Mouse (Mus musculus) embryonic facial prominence, embryonic 11.5 days (tissue): ENCODE results near the gene Cul4a. TPM values are rescaled to one million over a fixed set of nuclear protein-coding genes. Genes with fewer than 3 reads are reported as not detected.
A peak's percentile ranks its signal among the peaks of the same experiment; 100 is the strongest.

Source experiments
- ATAC-seq: fragments of 200-750 bp; cut with Nextera tagmentation; replicated peaks from 2 replicates; pipeline ENCODE4 v1.8.0; 2017; ENCODE audit warnings: low read depth; ENCODE audit not compliant: insufficient number of reproducible peaks, low FRiP score, low TSS enrichment
- DNase-seq: peaks from one replicate; pipeline ENCODE4 v3.0.0-alpha.2; 2015; ENCODE audit warnings: low spot score
- H3K27ac ChIP-seq: fragments of 300-500 bp; sonication (generic); replicated peaks from 2 replicates; pipeline ENCODE4 v1.5.1; 2014; ENCODE audit warnings: mild to moderate bottlenecking, low read depth, low read length, control low read depth
- H3K27me3 ChIP-seq: fragments of 300-500 bp; sonication (generic); 2 replicates; pipeline ENCODE4 v1.6.1; 2014; ENCODE audit warnings: mild to moderate bottlenecking, low read length, moderate library complexity, mixed read lengths; ENCODE audit not compliant: control insufficient read depth, insufficient read depth
- H3K36me3 ChIP-seq: fragments of 300-500 bp; sonication (generic); replicated peaks from 2 replicates; pipeline ENCODE4 v1.6.1; 2014; ENCODE audit warnings: low read depth, mild to moderate bottlenecking, low read length, moderate library complexity, mixed read lengths; ENCODE audit not compliant: control insufficient read depth, insufficient read depth
- H3K4me1 ChIP-seq: fragments of 300-500 bp; sonication (generic); 2 replicates; pipeline ENCODE4 v1.6.1; 2014; ENCODE audit warnings: low read length, mixed read lengths; ENCODE audit not compliant: control insufficient read depth, insufficient read depth
- H3K4me2 ChIP-seq: fragments of 300-500 bp; sonication (generic); 2 replicates; pipeline ENCODE4 v1.6.1; 2014; ENCODE audit warnings: low read depth, mild to moderate bottlenecking, control low read depth, low read length, moderate library complexity
- H3K4me3 ChIP-seq: fragments of 300-500 bp; sonication (generic); 2 replicates; pipeline ENCODE4 v1.5.1; 2014; ENCODE audit warnings: low read depth, low read length, control low read depth
- H3K9ac ChIP-seq: fragments of 300-500 bp; sonication (generic); replicated peaks from 2 replicates; pipeline ENCODE4 v1.6.1; 2014; ENCODE audit warnings: mild to moderate bottlenecking, control low read depth, low read length
- H3K9me3 ChIP-seq: fragments of 300-500 bp; sonication (generic); replicated peaks from 2 replicates; pipeline ENCODE4 v1.6.1; 2016; ENCODE audit warnings: mild to moderate bottlenecking, low read length, inconsistent platforms, mixed read lengths; ENCODE audit not compliant: control insufficient read depth
- WGBS: fragments of 180-500 bp; shearing (Covaris S2); extraction: QIAGEN DNeasy Blood & Tissue Kit; methylation state at CpG from one replicate; pipeline ENCODE4 v1.1.7; 2014; 5-methylcytosine and 5-hydroxymethylcytosine counted together
- polyA plus RNA-seq: library from polyadenylated mRNA; unstranded; fragments of >200 nt; fragmentation: Nextera tagmentation; extraction: Ambion mirVana; gene quantifications from 2 replicates; pipeline ENCODE4 v1.2.1, GENCODE M21; 2014

Cul4a gene
- polyA plus RNA-seq, 1 experiment from 2014 or later: 114 TPM

DNA sequence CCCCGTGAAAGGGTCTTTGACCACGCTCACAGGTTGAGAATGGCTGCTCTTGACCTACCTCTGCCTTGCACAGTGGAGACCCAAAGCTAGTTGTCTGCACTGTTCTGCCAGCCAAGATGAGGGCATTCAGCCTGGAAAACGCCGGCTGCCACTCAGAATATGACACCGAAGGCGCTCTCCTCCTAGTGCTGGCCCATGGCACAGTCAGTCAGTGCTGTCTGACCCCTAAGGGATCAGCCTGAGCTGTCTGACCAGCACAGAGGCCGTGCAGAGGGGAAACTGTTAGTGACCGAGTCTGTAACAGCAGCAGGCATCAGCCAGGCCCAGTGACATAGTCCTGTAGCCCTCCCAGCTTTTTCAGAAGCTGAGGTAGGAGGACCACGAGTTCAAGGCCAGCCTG is 81.8 kb downstream of the Cul4a start:
- DNase-seq (no peak), ATAC-seq (no peak)
- H3K4me1 ChIP-seq: no peaks in the 10 kb centered on the region
- no peak overlapping the region for H3K4me2 ChIP-seq
- no peaks in the 10 kb centered on the region for H3K9me3 ChIP-seq
- no peak overlapping the region for H3K4me3 ChIP-seq
- H3K27ac ChIP-seq: no peak overlapping the region
- 78% methylated on average over 9 of the region's 9 CpGs for WGBS
- H3K27me3 ChIP-seq: no peaks in the 10 kb centered on the region
- H3K36me3 ChIP-seq: no peaks in the 10 kb centered on the region; the same call in 1 of the 2 replicates
- no peak overlapping the region for H3K9ac ChIP-seq

DNA sequence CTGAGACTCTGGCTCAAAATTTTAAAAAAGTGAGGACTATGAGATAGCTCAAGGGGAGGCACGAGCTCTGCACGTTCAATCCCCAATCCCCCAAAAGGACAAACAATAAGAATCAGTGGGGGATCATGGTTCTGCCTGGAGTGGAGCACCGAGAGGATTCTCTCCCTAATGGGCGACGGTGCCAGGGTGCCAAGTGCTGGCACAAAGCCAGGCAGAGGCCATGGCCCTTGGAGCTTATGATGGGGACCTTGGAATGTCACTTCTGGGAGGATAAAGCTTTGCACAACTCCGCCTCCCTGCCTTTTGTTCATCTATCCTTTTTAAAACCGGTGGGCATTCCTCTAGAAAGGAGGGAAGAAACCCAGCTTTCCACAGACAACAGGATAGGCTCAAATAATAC is 82.2 kb downstream of the Cul4a start:
- Histone ChIP-seq H3K4me1 (no peaks in the 10 kb centered on the region), H3K27me3 (no peaks in the 10 kb centered on the region), H3K36me3 (no peaks in the 10 kb centered on the region; the same call in 1 of the 2 replicates), H3K27ac (no peak overlapping the region), H3K9ac (no peak overlapping the region), H3K4me2 (no peak overlapping the region), H3K4me3 (no peak overlapping the region), H3K9me3 (no peaks in the 10 kb centered on the region)
- no peak for DNase-seq
- WGBS: 70% methylated on average over 7 of the region's 7 CpGs
- ATAC-seq: no peak

DNA sequence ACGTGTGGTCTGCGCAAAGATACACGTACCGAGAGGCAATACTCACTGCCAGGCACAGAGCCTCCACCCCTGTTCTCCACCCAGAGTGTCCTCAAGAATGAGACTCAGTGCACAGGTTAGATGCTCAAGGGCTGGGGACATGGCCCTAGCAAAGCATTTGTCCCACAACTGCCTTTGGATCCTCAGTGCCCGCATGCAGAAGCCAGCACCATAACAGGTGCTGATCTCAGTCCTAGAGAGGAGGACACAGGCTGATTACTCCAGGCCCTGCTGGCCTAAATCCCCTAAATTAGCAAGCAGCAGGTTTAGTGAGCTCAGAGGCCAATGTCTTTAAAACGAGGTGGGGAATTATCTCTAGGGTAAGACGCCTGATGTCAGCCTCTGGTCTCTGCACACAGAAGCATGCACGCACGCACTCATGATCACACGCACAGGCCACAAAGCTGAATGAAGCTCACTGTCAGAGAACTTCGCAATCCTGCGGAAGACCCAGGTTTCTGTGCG is 82.7 kb downstream of the Cul4a start:
- no peak for ATAC-seq
- Histone ChIP-seq H3K27ac (no peak overlapping the region), H3K4me1 (no peaks in the 10 kb centered on the region), H3K27me3 (no peaks in the 10 kb centered on the region), H3K9ac (no peak overlapping the region), H3K9me3 (no peaks in the 10 kb centered on the region), H3K4me3 (no peak overlapping the region), H3K36me3 (no peaks in the 10 kb centered on the region; the same call in 1 of the 2 replicates), H3K4me2 (no peak overlapping the region)
- no peak for DNase-seq
- 89% methylated on average over 13 of the region's 13 CpGs for WGBS

DNA sequence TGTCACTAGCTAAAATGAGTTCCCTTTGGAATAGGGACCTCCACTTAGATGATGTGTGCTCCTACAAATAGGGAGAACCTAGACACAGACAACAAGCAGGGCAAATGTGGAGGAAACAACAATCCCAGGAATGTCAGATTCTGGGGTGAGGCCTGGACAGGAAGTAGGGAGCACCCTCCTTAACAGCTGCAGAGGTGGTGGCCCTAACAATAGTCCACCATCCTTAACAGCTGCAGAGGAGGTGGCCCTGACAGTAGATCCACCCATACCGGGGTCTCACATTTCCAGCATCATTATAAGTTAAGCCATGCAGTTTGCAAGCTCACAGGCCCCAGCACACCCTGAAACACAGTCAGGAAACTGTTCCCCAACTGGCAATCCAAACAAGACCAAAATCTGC is 83.4 kb downstream of the Cul4a start:
- H3K9ac ChIP-seq: no peak overlapping the region
- H3K27me3 ChIP-seq: no peaks in the 10 kb centered on the region
- no peaks in the 10 kb centered on the region for H3K4me1 ChIP-seq
- no peaks in the 10 kb centered on the region for H3K9me3 ChIP-seq
- H3K4me3 ChIP-seq: no peak overlapping the region
- no peaks in the 10 kb centered on the region; the same call in 1 of the 2 replicates for H3K36me3 ChIP-seq
- no peak overlapping the region for H3K4me2 ChIP-seq
- H3K27ac ChIP-seq: no peak overlapping the region
- ATAC-seq (no peak), DNase-seq (no peak)
- WGBS: 94% methylated on average over 1 of the region's 1 CpGs

DNA sequence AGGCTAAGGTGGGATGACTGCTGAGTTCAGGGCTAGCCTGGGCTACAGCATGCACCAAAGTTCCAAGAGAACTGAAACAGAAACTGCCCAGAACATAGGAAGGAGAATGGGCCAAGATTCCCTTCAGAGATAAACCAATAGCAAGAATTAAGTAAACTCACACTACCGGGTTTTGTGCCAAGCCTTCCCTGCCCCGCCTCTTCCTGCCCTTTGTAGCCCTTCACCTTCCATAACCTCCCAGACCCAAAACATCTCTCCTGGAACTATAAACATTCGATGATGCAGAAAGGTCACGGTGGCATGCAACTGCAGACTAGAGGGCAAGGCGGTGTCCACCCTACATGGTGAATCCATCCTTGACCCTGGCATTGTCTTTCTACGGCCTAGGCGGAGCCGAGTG is 84.8 kb downstream of the Cul4a start:
- H3K36me3 ChIP-seq: no peaks in the 10 kb centered on the region; the same call in 1 of the 2 replicates
- no peak for ATAC-seq
- H3K4me1 ChIP-seq: no peaks in the 10 kb centered on the region; the same call in 1 of the 2 replicates

DNA sequence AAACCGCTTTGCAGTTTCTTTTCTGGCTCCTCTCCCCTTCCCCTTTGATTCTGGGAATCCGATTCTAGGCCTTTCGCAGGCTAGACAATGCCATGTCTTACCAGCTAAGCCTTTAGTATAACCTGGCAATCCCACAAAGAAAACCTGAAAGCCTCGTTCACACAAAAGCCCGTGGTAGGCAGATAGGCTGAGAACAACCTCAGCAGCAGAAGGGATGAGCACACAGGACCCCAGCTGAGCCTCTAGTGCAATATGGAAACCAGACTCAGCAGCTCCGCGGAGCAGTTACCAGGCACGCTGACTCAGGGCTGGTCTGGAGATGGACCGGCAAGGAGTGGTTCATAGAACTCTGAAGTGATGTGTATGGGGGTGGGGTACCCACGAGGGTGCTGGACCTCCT is 89.4 kb downstream of the Cul4a start:
- peaks cover 6% of the 10 kb centered on the region for H3K27me3 ChIP-seq
- H3K9ac ChIP-seq: peak overlapping the region; percentile 13; the same call in 1 of the 2 replicates
- no peaks in the 10 kb centered on the region; the same call in 1 of the 2 replicates for H3K4me1 ChIP-seq
- no peaks in the 10 kb centered on the region for H3K9me3 ChIP-seq
- ATAC-seq: no peak
- 40% methylated on average over 10 of the region's 10 CpGs for WGBS
- H3K27ac ChIP-seq: no peak overlapping the region
- DNase-seq: peak; percentile 6
- H3K36me3 ChIP-seq: no peaks in the 10 kb centered on the region
- no peak overlapping the region for H3K4me2 ChIP-seq
- H3K4me3 ChIP-seq: no peak overlapping the region

More for the DNA sequence above, 84.8 kb downstream of the Cul4a start:
- H3K9me3 ChIP-seq: no peaks in the 10 kb centered on the region
- no peaks in the 10 kb centered on the region for H3K27me3 ChIP-seq
- H3K9ac ChIP-seq: no peak overlapping the region
- H3K27ac ChIP-seq: no peak overlapping the region
- no peak for DNase-seq
- H3K4me2 ChIP-seq: no peak overlapping the region
- H3K4me3 ChIP-seq: no peak overlapping the region
- 88% methylated on average over 8 of the region's 8 CpGs for WGBS

DNA sequence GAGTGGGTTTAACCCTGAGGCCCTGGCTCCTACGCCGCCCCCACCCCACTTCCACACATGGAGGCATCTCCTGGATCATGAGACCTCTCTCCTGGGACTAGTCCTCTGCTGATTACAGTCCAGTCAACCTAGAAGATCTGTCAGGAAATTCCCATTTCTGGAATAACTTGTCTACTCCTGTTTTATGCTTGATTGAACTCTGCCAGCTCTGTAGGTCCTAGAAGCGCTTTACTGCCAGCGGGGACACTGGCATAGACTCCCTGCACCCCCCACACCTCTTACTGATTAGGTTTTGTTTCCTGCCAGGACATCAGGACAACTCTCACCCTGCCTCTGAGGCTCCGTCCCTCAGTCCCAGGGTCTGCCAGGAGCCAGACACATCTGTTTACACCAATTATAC is 92.1 kb downstream of the Cul4a start:
- WGBS: 79% methylated on average over 5 of the region's 5 CpGs
- Histone ChIP-seq H3K27me3 (peaks cover 23% of the 10 kb centered on the region), H3K4me3 (no peak overlapping the region), H3K4me1 (no peaks in the 10 kb centered on the region; the same call in 1 of the 2 replicates), H3K9me3 (no peaks in the 10 kb centered on the region), H3K27ac (no peak overlapping the region), H3K9ac (no peak overlapping the region), H3K36me3 (no peaks in the 10 kb centered on the region), H3K4me2 (no peak overlapping the region)
- DNase-seq: no peak
- ATAC-seq: no peak
